Mouse (Mus musculus) thymus, postnatal 4 days (tissue): Measurements from ENCODE around the gene Pex1.
"Not testable (repeated sequence)": the region's sequence is repeated elsewhere in the genome, so short reads cannot be mapped to it uniquely, and the experiment has no call there.

Source experiments
- DNase-seq: peaks from one replicate; pipeline ENCODE4 v3.0.0; 2021

Pex1 gene

GRCm38 (mm10) chr5:3595693-3596398 lies at the start of gene Pex1:
TSS of gene Pex1 (plus strand) at chr5:3596066.
- peak; percentile 94 for DNase-seq

- no peak for DNase-seq
These were observed 49.6 kb upstream of the Pex1 start for GRCm38 (mm10) chr5:3546226-3546625.

- DNase-seq: no peak
These were observed 44.4 kb upstream of the Pex1 start for GRCm38 (mm10) chr5:3551481-3551880.

DNA sequence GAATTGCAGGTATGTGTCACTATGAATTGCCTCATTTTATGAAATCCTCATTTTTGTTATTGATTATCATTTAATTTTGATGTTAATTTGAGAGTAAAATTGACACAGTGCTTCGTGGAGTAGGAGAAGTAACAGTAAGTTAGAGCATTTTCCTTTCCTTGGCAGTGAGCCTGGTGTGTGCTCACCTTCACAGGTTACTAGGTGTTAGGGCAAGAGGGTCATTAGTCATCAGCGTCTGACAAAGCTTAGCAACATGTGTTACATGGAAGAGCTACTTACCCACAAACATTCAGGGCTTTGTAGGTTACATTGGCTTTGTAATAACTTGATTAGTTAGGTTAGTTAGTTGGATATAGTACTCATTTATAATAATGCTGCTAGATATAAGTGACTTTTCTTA lies 41.7 kb upstream of the Pex1 start:
- DNase-seq: no peak

DNA sequence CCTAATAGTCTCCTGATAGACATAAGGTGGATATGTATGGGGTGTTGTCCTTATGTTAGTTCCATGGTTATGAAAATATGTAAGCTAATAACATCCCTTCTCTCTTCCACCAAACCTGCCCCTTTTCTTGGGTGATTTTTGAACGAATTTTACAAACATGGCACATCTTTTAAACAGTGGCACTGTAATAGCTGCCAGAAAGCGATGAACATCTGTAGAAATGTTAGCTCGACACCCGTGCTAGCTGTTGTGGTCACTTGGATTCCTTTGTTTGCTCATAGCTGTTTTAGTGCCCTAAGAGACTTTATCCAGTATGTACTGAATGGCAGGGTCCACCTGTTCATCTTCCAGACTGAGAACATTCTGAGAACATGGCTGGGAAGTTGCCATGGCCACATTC lies 24.6 kb upstream of the Pex1 start, which contains the start of gene 1700109H08Rik:
1700109H08Rik (plus strand) TSS at position 301 of the 400 bp plus-strand sequence.
- no peak for DNase-seq

DNA sequence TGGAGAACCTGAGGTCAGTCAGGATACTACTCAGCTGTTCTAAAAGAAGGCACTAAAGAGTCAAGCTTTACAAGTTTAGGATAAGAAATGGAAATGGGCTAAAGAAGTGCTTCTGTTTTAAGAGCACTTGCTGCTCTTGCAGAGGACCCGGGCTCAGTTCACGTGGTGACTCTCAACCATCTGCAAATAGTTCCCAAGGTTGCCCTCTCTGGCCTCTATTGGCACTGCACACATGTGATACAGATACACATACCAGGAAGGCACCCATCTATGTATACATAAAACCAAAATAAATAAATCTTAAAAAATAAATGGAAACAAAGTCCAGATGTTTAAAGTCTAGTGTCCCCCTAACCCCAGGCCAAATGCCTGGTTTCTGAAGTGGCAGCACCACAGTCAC lies 21.0 kb upstream of the Pex1 start:
- DNase-seq: no peak

DNA sequence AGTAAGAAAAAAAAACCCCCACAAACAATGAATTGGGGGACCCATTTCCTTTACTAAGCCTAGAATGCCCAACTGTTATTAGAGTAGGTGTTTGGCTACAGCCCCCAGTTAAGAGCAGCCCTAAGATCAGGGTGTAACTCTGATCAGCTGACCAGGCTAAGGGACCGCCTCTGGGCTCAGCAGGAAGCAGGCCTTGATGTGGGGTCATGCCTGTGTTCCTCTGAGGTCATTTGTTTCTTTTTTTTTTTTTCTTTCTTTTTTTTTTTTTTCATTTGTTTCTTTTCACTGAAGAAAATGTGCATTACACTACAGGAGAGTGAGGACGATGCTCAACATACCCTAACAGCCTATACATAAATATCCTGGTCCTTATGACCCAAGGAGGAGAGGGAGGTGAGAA lies 17.9 kb upstream of the Pex1 start:
- no peak for DNase-seq

DNA sequence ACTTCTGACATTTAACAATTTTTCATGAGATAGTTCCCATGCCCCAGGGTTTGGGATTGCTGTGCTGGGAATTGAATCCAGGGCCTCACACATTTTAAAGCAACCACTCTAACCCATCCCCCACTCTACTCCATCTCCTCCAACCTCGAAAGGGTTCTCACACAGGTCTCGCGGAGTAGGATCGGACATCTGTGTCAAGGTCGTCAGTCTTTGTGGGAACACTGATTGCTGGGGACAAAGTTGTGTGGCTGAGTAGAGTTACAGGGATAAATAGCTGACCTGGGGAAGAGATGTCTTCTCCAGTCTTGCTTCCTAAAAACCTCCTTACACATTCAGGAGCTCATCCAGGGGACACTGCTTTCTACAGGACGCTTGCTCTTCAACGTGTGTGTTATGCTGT lies 16.8 kb upstream of the Pex1 start:
- no peak for DNase-seq

DNA sequence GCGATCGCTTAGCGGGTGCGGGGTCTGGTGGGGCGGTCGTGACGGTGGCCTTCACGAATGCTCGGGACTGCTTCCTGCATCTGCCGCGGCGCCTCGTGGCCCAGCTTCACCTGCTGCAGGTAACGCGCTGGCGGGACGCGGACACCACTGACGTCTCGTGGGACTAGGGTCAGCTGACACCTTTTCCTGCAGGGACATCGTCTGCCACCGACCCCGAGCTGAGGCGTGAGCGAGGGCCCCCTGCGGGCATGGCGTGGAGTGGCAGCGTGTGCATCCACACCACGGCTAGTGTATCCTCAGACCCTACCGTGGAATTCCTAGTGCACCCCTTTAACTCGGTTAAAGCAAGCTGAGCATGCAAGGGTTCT lies 517 bp downstream of the Pex1 start, which contains the start of gene Rbm48:
Rbm48 (minus strand) TSS at position 187 of the 368 bp plus-strand sequence.
- peak; percentile 85 for DNase-seq

DNA sequence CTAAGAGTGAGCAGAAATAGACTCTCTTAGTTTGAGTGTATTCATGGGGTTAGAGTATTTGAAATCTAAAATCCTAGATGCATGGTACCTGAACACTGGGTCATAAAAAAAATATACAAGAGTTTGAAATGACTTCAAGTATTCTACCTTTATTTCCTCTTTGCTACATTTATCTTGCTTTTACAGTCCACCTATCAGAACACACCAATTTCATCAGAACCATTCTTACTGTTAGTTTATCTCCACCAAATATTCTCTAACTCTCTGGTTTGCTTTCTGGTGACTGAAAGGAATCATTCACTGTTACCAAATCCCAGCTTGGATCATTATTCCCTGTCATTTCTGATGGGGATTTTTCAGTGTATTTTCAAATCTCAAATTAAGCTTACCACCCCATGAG lies 1.3 kb downstream of the Pex1 start:
- no peak for DNase-seq

DNA sequence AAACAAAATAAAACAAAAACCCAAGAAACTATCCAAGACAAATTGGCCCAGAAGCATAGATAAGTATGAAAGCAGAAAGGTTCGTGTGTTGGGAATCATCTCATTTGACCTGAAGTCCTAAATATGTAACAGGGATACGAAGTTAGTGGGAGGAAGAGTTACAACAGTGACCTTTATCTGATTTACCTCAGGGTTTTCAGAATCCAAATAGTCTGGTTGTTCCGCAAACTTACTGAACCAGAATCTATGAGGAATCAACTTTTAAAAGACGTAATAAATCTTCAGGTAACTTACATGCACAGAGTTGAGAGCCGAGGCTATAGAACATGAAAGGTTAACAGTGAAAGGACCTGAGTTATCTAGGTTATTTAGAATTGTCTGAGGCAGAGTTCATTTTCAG lies 2.9 kb downstream of the Pex1 start:
- no peak for DNase-seq

DNA sequence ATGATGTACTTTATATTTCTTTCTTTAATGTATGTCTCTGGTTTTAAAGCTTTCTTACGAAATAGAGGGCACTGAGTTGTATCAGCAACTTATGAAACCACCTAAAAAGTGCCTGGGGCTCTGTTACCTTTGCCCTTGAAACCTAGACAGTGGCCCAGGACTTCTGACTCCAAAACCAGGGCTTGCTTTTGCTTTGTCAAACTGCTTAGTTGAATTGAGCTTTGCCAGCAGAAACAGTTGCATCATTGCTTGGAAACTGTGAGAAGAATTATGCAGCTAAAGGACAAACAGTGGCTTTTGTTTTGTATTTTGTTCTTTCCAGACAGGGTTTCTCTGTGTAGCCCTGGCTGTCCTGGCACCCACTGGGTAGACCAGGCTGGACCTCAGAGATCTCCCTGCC lies 4.4 kb downstream of the Pex1 start:
- no peak for DNase-seq

DNA sequence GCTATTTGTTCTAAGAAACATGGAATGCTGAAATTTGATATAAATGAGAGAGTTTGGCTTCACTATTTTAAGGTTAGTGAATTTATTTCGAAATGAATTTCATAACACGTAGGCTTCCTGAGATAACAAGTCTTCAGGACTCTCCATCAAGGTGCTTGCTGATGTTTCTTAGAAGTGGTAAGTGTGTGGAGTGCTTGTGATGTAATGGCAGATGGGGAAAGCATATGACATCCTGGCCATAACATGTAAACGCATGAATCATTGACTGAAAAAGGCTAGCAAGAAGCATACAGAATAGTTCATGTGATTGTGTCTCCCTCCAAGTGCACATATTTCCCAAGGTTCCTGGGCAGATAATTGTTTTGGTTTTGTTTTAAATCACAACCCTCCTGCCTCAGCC lies 4.9 kb downstream of the Pex1 start:
- DNase-seq: no peak

DNA sequence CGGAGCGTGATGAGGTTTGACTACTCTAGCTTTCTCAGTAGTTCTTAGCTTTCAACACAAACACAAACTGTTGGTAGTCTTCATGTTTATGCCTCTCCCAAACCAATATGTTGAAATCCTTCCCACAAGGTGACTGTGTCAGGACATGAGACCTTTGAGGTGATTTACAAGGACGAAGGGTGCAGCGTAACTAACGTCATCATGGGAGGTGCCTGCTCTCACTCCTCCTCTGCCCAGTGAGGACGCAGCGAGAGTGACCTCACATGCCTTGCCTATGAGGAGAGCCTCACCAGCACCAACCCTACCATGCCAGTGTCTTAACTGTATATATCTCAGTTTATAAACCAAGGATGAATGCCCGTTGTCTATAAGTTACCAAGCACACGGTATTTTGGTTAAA lies 11.2 kb downstream of the Pex1 start:
- DNase-seq: no peak

DNA sequence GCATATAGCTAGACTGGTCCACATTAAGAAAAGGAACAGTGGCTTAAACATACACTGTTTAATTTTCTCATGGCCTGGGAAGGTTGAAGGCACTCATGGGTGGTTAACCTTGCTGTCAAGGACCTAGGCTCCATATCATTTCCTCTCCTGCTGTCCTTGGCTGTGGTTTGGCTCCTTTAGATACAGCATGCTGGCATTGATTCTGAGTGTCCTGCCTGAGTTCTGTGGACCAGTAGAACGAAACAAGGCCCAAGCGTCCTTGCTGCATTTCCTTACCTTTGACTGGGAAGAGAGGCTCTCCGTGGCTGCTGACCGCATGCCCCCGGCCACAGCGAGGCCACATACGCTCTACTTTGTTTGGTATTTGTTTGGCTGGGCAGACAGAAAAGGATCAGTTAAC lies 13.4 kb downstream of the Pex1 start:
- no peak for DNase-seq

DNA sequence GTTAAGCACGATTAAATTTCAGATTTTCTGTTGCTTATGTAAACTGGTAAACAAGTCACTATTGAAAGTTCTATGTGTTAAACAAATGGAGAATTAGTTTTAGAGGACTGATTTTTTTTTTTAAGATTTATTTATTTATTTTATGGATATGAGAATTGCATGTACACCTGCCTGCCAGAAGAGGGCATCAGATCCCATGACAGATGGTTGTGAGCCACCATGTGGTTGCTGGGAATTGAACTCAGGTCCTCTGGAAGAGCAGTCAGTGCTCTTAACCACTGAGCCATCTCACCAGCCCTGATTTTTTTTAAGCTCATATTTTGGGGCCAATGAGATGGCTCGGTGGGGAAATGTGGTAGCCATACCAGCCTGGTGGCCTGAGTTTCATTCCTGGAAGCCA lies 16.0 kb downstream of the Pex1 start:
- DNase-seq: not testable (repeated sequence)

GRCm38 (mm10) chr5:3620486-3620885 lies 24.6 kb downstream of the Pex1 start:
- DNase-seq: no peak

GRCm38 (mm10) chr5:3630055-3630454 lies 34.2 kb downstream of the Pex1 start:
- DNase-seq: no peak

DNA sequence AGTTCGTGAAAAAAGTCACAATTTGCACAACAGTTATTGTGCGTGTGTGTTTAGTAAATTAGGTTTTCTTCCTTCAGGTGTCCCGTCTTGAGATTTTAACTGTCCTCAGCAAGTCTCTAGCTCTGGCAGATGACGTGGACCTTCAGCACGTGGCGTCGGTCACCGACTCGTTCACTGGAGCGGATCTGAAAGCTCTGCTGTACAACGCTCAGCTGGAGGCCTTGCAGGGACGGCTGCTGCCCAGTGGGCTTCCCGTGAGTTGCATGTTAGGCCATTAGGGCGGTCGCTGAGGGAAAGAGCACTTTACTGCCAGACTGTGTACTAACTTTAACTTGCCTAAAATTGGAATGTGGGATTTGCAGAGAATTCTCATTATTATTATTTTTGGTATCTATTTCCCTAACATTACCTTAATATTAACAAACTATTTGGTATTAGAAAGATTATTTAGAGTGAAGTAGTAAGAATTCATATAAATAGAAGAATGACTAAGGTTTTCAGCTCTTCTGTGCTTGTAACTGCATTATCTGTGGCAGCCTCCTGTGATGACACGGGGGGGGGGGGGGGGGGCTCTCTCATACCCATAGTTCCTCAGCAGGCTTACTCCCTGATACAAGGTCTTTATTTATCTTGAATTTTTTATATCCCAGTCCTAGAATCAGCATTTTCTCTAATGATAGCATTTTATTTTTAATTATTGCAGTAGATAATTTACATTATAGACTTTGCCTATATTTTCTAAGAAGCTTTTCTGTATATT lies 35.8 kb downstream of the Pex1 start:
- no peak for DNase-seq

GRCm38 (mm10) chr5:3632285-3632684 lies 36.4 kb downstream of the Pex1 start:
- DNase-seq: no peak

DNA sequence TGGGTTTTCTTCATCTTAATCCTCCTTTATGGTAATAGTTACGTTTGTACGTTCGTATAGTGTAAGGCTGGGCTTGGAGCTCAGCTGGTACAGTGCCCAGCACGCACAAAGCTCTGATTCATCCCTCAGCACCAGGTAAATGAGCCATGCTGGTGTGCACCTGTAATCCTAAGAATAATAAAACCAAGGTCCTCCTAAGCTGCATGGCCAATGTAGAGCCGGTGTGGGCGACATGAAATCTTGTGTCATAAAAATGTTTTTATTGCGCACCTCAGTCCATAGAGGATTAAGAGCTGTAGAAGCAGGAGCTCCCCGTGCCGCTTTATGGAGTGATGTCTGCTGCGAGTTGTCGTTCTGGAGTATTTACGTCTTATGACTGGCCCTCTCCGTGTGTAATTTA lies 37.4 kb downstream of the Pex1 start:
- no peak for DNase-seq

- peak; percentile 54 for DNase-seq
These were observed 38.1 kb downstream of the Pex1 start for GRCm38 (mm10) chr5:3633951-3634350.

GRCm38 (mm10) chr5:3635286-3635685 lies 39.4 kb downstream of the Pex1 start:
- DNase-seq: no peak

GRCm38 (mm10) chr5:3644621-3645020 lies 48.8 kb downstream of the Pex1 start:
- no peak for DNase-seq

GRCm38 (mm10) chr5:3645326-3645725 lies 49.5 kb downstream of the Pex1 start:
- no peak for DNase-seq
